Mouse (Mus musculus) stomach, embryonic 16.5 days (tissue): Measurements from ENCODE around the gene Zkscan17. TPM values are rescaled to one million over a fixed set of nuclear protein-coding genes. Genes with fewer than 3 reads are reported as not detected.

Experiments
- ATAC-seq: fragments of 200-750 bp; cut with Nextera tagmentation; 2 replicates; pipeline ENCODE4 v1.8.0; 2017; ENCODE audit warnings: moderate number of reproducible peaks, moderate TSS enrichment; ENCODE audit not compliant: insufficient read depth, low FRiP score
- H3K27ac ChIP-seq: fragments of 300-500 bp; sonication (generic); 2 replicates; pipeline ENCODE4 v1.5.1; 2014; ENCODE audit warnings: low read length
- H3K27me3 ChIP-seq: fragments of 300-500 bp; sonication (generic); 2 replicates; pipeline ENCODE4 v1.6.1; 2014; ENCODE audit warnings: low read length, control low read depth, mixed read lengths; ENCODE audit not compliant: control insufficient read depth, insufficient read depth
- H3K36me3 ChIP-seq: fragments of 300-500 bp; sonication (generic); 2 replicates; pipeline ENCODE4 v1.6.1; 2014; ENCODE audit warnings: low read length; ENCODE audit not compliant: control insufficient read depth, insufficient read depth
- H3K4me1 ChIP-seq: fragments of 300-500 bp; sonication (generic); 2 replicates; pipeline ENCODE4 v1.6.1; 2014; ENCODE audit warnings: low read length, control low read depth, mixed read lengths; ENCODE audit not compliant: control insufficient read depth, insufficient read depth
- H3K4me2 ChIP-seq: fragments of 300-500 bp; sonication (generic); 2 replicates; pipeline ENCODE4 v1.6.1; 2014; ENCODE audit warnings: low read depth, low read length, mixed read lengths
- H3K4me3 ChIP-seq: fragments of 300-500 bp; sonication (generic); replicated peaks from 2 replicates; pipeline ENCODE4 v1.5.1; 2014; ENCODE audit warnings: mild to moderate bottlenecking, low read length
- H3K9ac ChIP-seq: fragments of 300-500 bp; sonication (generic); 2 replicates; pipeline ENCODE4 v1.6.1; 2014; ENCODE audit warnings: low read length
- H3K9me3 ChIP-seq: fragments of 300-500 bp; sonication (generic); replicated peaks from 2 replicates; pipeline ENCODE4 v1.6.1; 2016; ENCODE audit warnings: low read length, control low read depth; ENCODE audit not compliant: control insufficient read depth
- WGBS: fragments of 180-500 bp; shearing (Covaris S2); extraction: QIAGEN DNeasy Blood & Tissue Kit; methylation state at CpG from one replicate; pipeline ENCODE4 v1.1.7; 2014; 5-methylcytosine and 5-hydroxymethylcytosine counted together
- polyA plus RNA-seq: library from polyadenylated mRNA; unstranded; fragments of >200 nt; fragmentation: Nextera tagmentation; extraction: Ambion mirVana; gene quantifications from 2 replicates; pipeline ENCODE4 v1.2.1, GENCODE M21; 2015

The Zkscan17 gene
- polyA plus RNA-seq, 1 experiment from 2014 or later, result 16.4 TPM

DNA sequence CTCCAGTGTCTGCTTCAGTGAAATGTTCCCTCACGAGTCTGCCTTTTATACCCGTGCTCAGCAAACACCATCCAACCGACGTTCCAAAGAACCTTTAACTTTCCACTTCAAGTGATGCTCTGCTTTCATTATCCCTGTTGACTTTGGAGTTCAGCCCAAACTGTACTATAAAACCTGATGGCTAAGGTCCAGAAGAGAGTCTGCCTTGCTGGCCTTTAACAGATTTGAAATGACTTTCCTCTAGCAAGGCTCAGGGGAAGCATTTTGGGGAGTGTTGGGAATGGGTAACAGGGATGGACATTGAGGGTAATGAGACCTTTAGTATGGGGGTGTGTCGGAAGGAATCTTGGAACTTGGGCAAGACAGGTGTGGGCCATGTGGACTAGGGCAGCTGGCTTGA lies 3.7 kb upstream of the Zkscan17 start:
- H3K27me3 ChIP-seq, result no peaks in the 10 kb centered on the region
- WGBS, result 68% methylated on average over 5 of the region's 5 CpGs
- H3K9me3 ChIP-seq, result no peaks in the 10 kb centered on the region
- no peaks in the 10 kb centered on the region for H3K36me3 ChIP-seq
- no peak overlapping the region for H3K27ac ChIP-seq
- H3K9ac ChIP-seq, result no peak overlapping the region
- H3K4me3 ChIP-seq, result no peak overlapping the region
- no peak overlapping the region for H3K4me2 ChIP-seq
- no peaks in the 10 kb centered on the region for H3K4me1 ChIP-seq
- no peak for ATAC-seq

DNA sequence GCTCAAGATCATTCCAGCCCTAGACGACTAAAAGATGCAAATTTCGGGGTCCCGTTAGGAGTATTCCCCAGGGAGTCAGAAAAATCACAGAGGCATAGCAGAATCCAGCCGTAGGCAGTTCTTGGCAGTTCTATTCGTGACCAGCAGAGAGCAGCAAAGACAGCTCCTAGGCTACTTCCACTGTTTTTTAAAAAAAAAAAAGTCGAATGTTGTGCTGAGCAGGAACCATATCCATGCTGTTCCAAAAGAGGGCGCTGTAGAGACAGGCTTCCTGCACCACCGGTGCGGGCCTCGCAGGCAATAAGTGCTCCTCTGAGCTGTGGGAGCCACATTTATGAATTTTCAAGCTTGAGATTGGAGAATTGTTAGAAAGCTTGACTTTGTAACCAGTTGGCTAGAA lies 1.3 kb downstream of the Zkscan17 start:
- 10% methylated on average over 10 of the region's 10 CpGs for WGBS
- Histone ChIP-seq H3K4me1 (no peaks in the 10 kb centered on the region), H3K9me3 (no peaks in the 10 kb centered on the region), H3K4me2 (no peak overlapping the region), H3K27ac (no peak overlapping the region), H3K27me3 (no peaks in the 10 kb centered on the region), H3K9ac (no peak overlapping the region), H3K36me3 (no peaks in the 10 kb centered on the region), H3K4me3 (no peak overlapping the region)
- 0 out of 2 replicates have a peak, but pooled peaks have one; percentile 5 for ATAC-seq

DNA sequence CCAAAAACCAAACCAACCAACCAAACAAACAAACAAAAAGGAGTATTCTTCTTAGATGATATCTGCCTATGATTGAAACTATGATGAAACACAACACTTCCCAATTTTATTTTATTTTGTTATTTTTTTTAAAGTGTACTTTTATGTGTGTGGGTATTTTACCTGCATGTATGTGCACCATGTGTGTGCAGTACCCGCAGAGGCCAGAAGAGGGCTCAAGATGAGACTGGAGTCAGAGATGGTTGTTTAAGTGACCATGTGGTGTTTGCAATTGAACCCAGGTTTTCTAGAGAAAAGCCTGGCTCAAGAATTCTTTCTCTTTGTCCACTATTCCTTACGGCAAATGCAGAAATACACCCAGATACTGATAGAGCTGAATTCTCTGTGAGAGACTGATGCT lies 2.4 kb downstream of the Zkscan17 start:
- no peak overlapping the region for H3K9ac ChIP-seq
- no peak overlapping the region for H3K4me3 ChIP-seq
- H3K9me3 ChIP-seq, result no peaks in the 10 kb centered on the region
- ATAC-seq, result no peak
- WGBS, result 95% methylated on average over 2 of the region's 2 CpGs
- H3K4me2 ChIP-seq, result no peak overlapping the region
- no peaks in the 10 kb centered on the region for H3K36me3 ChIP-seq
- H3K27me3 ChIP-seq, result no peaks in the 10 kb centered on the region
- H3K4me1 ChIP-seq, result no peaks in the 10 kb centered on the region
- H3K27ac ChIP-seq, result no peak overlapping the region

DNA sequence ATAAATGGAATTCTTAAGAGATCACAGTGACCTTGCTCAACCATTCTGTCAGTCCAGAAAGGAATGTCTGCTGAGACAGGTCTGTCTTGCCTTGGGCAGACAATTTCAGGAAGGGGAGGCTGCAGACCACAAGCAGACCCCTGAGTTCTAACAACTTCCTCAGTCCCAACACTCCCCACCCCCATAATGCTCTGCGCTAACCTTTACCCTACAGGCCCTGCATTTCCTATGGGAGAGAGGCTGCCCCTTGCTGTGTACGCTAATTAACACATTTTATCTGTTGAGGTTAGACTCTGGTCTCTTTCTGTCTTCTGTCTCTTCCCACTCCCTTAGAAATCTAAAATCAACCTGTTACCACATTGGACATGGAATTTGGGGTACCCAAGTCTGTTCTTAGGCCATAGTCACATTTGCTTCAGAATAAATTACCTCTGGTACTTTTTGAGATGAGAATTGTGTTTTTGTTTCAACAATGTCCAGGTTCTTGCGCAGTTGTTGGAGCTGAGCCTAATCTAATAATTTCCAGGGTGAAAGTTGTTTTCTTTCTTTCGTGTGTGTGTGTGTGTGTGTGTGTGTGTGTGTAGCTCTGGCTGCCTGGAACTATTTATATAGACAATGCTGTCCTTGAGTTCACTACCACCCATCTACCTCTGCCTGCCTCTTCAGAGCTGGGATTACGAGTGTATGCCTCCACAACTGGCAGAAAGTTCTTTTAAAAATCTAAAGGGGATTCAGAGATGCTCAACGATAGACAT lies 6.6 kb downstream of the Zkscan17 start:
- Histone ChIP-seq H3K27ac (peak overlapping the region; percentile 81), H3K4me2 (no peak overlapping the region), H3K27me3 (no peaks in the 10 kb centered on the region), H3K9me3 (no peaks in the 10 kb centered on the region), H3K36me3 (no peaks in the 10 kb centered on the region), H3K9ac (no peak overlapping the region), H3K4me1 (no peaks in the 10 kb centered on the region), H3K4me3 (no peak overlapping the region)
- WGBS, result 64% methylated on average over 6 of the region's 6 CpGs
- no peak for ATAC-seq

DNA sequence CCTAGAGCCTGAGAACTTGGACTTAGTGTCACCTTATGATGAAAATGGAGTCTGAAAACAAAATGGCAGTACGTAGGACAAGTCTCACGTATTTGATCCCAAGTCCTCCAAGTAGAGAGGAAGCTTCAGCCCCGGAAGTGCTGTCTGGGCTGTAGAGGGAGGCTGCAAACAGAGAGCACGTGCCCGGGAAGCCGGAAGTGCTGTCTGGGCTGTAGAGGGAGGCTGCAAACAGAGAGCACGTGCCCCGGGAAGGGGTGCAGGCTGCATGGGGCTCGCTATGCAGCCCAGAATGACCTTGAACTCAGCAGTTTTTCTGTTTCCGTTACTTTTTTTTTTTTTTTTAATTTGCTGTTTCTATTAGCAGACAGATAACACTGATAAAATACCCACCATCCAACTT lies 8.3 kb downstream of the Zkscan17 start:
- no peak overlapping the region for H3K4me3 ChIP-seq
- no peaks in the 10 kb centered on the region for H3K36me3 ChIP-seq
- 54% methylated on average over 10 of the region's 10 CpGs for WGBS
- no peaks in the 10 kb centered on the region for H3K27me3 ChIP-seq
- H3K9me3 ChIP-seq, result no peaks in the 10 kb centered on the region
- H3K4me2 ChIP-seq, result no peak overlapping the region
- no peak overlapping the region for H3K27ac ChIP-seq
- H3K4me1 ChIP-seq, result no peaks in the 10 kb centered on the region
- ATAC-seq, result no peak
- H3K9ac ChIP-seq, result no peak overlapping the region

DNA sequence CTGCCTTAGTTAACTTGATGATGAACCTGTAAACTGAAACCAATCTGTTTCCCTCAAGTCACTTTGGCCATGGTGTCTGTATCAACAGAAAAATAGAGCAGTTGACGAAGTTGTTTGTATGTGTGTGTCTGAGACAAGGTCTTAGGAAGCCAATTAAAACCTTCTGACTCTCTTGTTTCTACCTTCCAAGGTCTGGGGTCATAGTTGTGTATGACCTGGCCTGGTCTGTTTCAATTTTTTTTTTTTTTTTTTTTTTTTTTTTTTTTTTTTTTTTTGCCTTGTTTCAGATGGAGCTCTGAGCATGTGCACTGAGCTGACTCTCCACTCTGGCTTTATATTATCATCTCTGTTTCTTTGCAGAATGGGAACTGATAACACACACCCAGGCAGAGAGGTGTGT lies 9.1 kb downstream of the Zkscan17 start:
- WGBS, result 100% methylated on average over 1 of the region's 1 CpGs
- Histone ChIP-seq H3K9me3 (no peaks in the 10 kb centered on the region), H3K4me2 (no peak overlapping the region), H3K36me3 (no peaks in the 10 kb centered on the region), H3K9ac (no peak overlapping the region), H3K4me3 (no peak overlapping the region), H3K27ac (no peak overlapping the region), H3K27me3 (no peaks in the 10 kb centered on the region), H3K4me1 (no peaks in the 10 kb centered on the region)
- no peak for ATAC-seq

DNA sequence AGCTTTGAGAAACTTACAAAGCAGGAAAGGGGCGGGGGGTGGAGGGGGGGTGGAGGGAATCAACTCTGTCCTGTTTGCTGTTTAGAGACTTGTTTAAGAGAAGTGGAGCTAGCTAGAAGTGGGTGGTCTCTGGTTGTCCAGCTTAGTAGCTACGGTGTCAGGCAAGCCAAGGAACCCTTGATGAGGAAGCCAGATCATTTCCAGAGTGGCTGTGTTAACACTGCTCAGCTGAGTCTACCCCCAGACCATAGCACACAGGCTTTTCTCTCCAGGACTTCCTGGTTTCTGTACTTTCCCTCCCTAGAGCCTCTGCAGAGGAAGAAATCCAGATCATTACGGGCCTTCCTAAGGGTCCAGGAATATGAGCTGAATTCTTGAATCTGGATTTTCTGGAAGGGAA lies 11.8 kb downstream of the Zkscan17 start:
- H3K4me3 ChIP-seq, result no peak overlapping the region
- no peaks in the 10 kb centered on the region for H3K4me1 ChIP-seq
- H3K27ac ChIP-seq, result no peak overlapping the region
- H3K9ac ChIP-seq, result no peak overlapping the region
- no peaks in the 10 kb centered on the region for H3K36me3 ChIP-seq
- no peaks in the 10 kb centered on the region for H3K27me3 ChIP-seq
- no peak overlapping the region for H3K4me2 ChIP-seq
- 0 out of 2 replicates have a peak, but pooled peaks have one; percentile 26 for ATAC-seq
- 54% methylated on average over 3 of the region's 3 CpGs for WGBS
- no peaks in the 10 kb centered on the region for H3K9me3 ChIP-seq

DNA sequence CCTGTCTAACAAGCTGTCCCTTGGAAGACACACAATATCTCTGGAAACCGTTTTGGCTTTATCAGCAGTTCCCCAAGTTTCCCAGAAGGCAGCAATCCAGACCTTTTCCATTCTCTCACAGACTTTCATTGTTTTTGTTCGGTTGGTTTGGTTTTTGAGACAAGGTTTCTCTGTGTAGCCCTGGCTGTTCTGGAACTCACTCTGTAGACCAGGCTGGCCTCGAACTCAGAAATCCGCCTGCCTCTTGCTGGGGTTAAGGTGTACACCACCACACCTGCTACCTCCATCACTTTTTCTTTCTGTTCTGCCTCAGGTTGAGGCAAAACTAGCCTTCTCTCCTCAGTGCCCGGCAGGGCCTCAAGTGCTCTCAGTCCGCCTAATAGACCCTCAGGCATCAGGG lies 12.2 kb downstream of the Zkscan17 start:
- H3K4me3 ChIP-seq, result no peak overlapping the region
- H3K4me1 ChIP-seq, result no peaks in the 10 kb centered on the region
- H3K27me3 ChIP-seq, result no peaks in the 10 kb centered on the region
- H3K9me3 ChIP-seq, result no peaks in the 10 kb centered on the region
- H3K27ac ChIP-seq, result no peak overlapping the region
- H3K9ac ChIP-seq, result no peak overlapping the region
- no peak for ATAC-seq
- WGBS, result 61% methylated on average over 6 of the region's 6 CpGs
- no peaks in the 10 kb centered on the region for H3K36me3 ChIP-seq
- no peak overlapping the region for H3K4me2 ChIP-seq

DNA sequence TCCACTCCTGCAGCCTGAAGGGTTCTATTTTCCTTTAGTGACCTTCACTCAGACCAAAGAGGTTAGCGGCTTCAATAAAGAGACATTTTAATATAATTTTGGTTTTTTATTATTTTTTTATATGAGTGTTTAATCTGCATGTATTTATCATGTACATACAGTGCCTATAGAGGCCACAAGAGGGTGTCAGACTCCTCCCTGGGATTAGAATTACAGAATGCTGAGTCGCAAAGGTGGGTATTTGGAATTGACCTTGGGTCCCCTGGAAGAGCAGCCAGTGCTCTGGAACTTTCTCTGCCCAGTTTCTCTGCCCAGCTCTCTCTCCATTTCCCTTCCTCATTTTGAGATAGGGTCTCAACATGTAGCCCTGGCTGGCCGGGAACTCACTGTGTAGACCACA lies 13.0 kb downstream of the Zkscan17 start:
- H3K4me2 ChIP-seq, result no peak overlapping the region
- H3K36me3 ChIP-seq, result no peaks in the 10 kb centered on the region
- no peak for ATAC-seq
- H3K9me3 ChIP-seq, result no peaks in the 10 kb centered on the region
- no peaks in the 10 kb centered on the region for H3K4me1 ChIP-seq
- WGBS, result 77% methylated on average over 3 of the region's 3 CpGs
- H3K27me3 ChIP-seq, result no peaks in the 10 kb centered on the region
- H3K27ac ChIP-seq, result no peak overlapping the region
- H3K9ac ChIP-seq, result no peak overlapping the region
- H3K4me3 ChIP-seq, result no peak overlapping the region
